Comparison of ENCODE assay signal across 32 mouse cellular contexts in genomic region chr3:57948720-57949119, GRCm38 (mm10).
"Had no signal": no experiment of that assay in that cellular context is flagged by ENCODE, and none has a peak within 500 bp of the region (broad histone marks: within the 10 kb centered on the region; RNA-seq: fewer than 3 reads in every experiment).

No protein-coding gene starts in this region.

- H3K36me3 ChIP-seq: limb, embryonic 12.5 days; limb, embryonic 15.5 days; liver, embryonic 12.5 days; liver, embryonic 13.5 days; liver, embryonic 15.5 days; lung, embryonic 15.5 days; midbrain, embryonic 10.5 days; midbrain, embryonic 12.5 days; midbrain, embryonic 13.5 days; midbrain, embryonic 15.5 days; neural tube, embryonic 12.5 days; neural tube, embryonic 13.5 days had no signal

- H3K27me3 ChIP-seq: limb, embryonic 15.5 days; liver, embryonic 12.5 days; liver, embryonic 13.5 days; liver, embryonic 15.5 days; lung, embryonic 15.5 days; megakaryocyte, embryonic 14.5 days; midbrain, embryonic 13.5 days; midbrain, embryonic 15.5 days; neural tube, embryonic 12.5 days; neural tube, embryonic 13.5 days had no signal

- ATAC-seq: liver, embryonic 12.5 days; liver, postnatal 0 days; lung, postnatal 0 days; midbrain, embryonic 13.5 days; midbrain, embryonic 15.5 days; midbrain, embryonic 16.5 days had no signal

- DNase-seq: left cerebral cortex, postnatal 4 days; liver; liver, embryonic 13.5 days; liver, postnatal 0 days; lung, adult 18-20 months; lung, adult 2 months; lung, embryonic 14.5 days; lung, postnatal 10 days; lung, postnatal 14 days; lung, postnatal 36 days; lung, postnatal 4 days; midbrain, embryonic 14.5 days had no signal

- H3K4me1 ChIP-seq: liver, embryonic 12.5 days; liver, embryonic 13.5 days; liver, embryonic 15.5 days; lung, embryonic 15.5 days; megakaryocyte, embryonic 14.5 days; midbrain, embryonic 15.5 days had no signal

- H3K9me3 ChIP-seq: limb, embryonic 12.5 days; limb, embryonic 15.5 days; liver, embryonic 12.5 days; liver, embryonic 13.5 days; liver, embryonic 15.5 days; lung, embryonic 15.5 days; megakaryocyte, embryonic 14.5 days; midbrain, embryonic 10.5 days; midbrain, embryonic 12.5 days; midbrain, embryonic 13.5 days; midbrain, embryonic 15.5 days; neural tube, embryonic 12.5 days; neural tube, embryonic 13.5 days had no signal

- H3K4me3 ChIP-seq: left cerebral cortex, adult 2 months; limb, embryonic 12.5 days; limb, embryonic 15.5 days; liver, embryonic 12.5 days; liver, embryonic 13.5 days; liver, embryonic 15.5 days; lung, embryonic 15.5 days; megakaryocyte, embryonic 14.5 days; midbrain, embryonic 10.5 days; midbrain, embryonic 12.5 days; midbrain, embryonic 13.5 days; midbrain, embryonic 15.5 days; myocyte; neural tube, embryonic 12.5 days; neural tube, embryonic 13.5 days had no signal

- H3K27ac ChIP-seq: left cerebral cortex, adult 2 months; limb, embryonic 12.5 days; limb, embryonic 15.5 days; liver, embryonic 12.5 days; liver, embryonic 13.5 days; liver, embryonic 14.5 days; liver, embryonic 15.5 days; lung, embryonic 15.5 days; macrophage; midbrain, embryonic 10.5 days; midbrain, embryonic 12.5 days; midbrain, embryonic 13.5 days; midbrain, embryonic 15.5 days; neural tube, embryonic 12.5 days; neural tube, embryonic 13.5 days had no signal

- H3K4me2 ChIP-seq: limb, embryonic 12.5 days; limb, embryonic 15.5 days; liver, embryonic 11.5 days; liver, embryonic 12.5 days; liver, embryonic 13.5 days; liver, embryonic 15.5 days; lung, embryonic 14.5 days; lung, embryonic 15.5 days; midbrain, embryonic 11.5 days; midbrain, embryonic 12.5 days; midbrain, embryonic 13.5 days; midbrain, embryonic 15.5 days; neural tube, embryonic 12.5 days; neural tube, embryonic 13.5 days had no signal

- H3K9ac ChIP-seq: limb, embryonic 12.5 days; limb, embryonic 15.5 days; liver, embryonic 12.5 days; liver, embryonic 13.5 days; liver, embryonic 14.5 days; liver, embryonic 15.5 days; liver, postnatal 0 days; lung, embryonic 14.5 days; lung, embryonic 15.5 days; midbrain, embryonic 12.5 days; midbrain, embryonic 13.5 days; midbrain, embryonic 15.5 days; neural tube, embryonic 12.5 days; neural tube, embryonic 13.5 days had no signal
